Mouse (Mus musculus) E14TG2a.4 (cell line): ENCODE results near the gene Iglon5.

Source experiments
- CTCF ChIP-seq: conservative IDR thresholded peaks from 2 replicates; pipeline ENCODE4 v1.5.1; 2014; ENCODE audit warnings: low read length
- POU5F1 ChIP-seq: IDR thresholded peaks from 2 replicates; pipeline ENCODE4 v1.6.1; 2014; ENCODE audit warnings: low read length, borderline replicate concordance

GRCm38 (mm10) chr7:43512519-43512918, 22.6 kb upstream of the Iglon5 start:
- TF ChIP-seq CTCF: no peak
- no peak for TF ChIP-seq POU5F1
